Mouse (Mus musculus): ENCODE data around the gene Timp3. TPM values are rescaled to one million over a fixed set of nuclear protein-coding genes. Genes with fewer than 3 reads are reported as not detected.

Gene Timp3
- total RNA-seq, 1 experiment: 28.8 TPM

DNA sequence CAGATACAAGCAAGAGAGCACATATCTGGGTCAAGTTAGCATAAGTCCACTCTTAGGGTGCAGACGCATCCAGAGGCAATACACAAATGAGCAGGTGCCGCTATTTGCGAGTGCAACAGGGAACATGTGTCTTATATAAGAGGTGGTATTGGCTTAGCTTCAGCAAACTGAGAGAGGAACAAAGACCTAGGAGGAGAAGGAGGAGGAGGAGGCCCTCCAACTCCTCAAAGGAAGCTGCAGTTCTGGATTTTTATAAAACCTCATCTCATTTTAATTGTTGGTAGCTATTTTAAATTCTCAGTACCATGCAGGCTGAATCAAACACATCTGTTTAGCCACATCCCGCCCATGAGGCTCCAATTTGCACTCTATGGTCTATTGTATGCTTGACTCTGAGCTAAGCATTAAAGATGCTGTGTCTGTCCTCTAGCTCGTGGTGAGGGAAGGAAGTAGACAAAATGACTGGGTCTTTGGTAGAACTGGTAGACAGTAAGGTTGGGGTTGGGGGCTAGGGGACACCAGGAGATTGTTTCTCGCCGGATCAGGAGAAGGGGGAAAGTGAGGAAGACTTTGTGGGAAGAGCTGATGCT, 20.5 kb upstream of the Timp3 start:
- H3K36me3 ChIP-seq (ENCODE audit: control insufficient read depth, insufficient read depth, low read length, poor library complexity, severe bottlenecking): no peaks in the 10 kb centered on the region
- TF ChIP-seq MAFK (IDR thresholded peaks at IDR 0.05; ENCODE audit: insufficient read depth, low read depth, low read length) (no peak), CHD2 (IDR thresholded peaks at IDR 0.05; ENCODE audit: low read depth, low read length) (no peak), HCFC1 (IDR thresholded peaks at IDR 0.05; ENCODE audit: borderline replicate concordance, insufficient read depth, low read length) (no peak), ZC3H11A (IDR thresholded peaks at IDR 0.05; ENCODE audit: borderline replicate concordance, low read depth, low read length) (no peak), ZNF384 (IDR thresholded peaks at IDR 0.05; ENCODE audit: low read depth, low read length) (no peak)
- H3K27ac ChIP-seq (ENCODE audit: insufficient read depth, low read depth, low read length, poor library complexity, severe bottlenecking): no peak overlapping the region
- no peaks in the 10 kb centered on the region for H3K4me1 ChIP-seq (ENCODE audit: control insufficient read depth in 2 of 2, insufficient read depth in 2 of 2, low read length in 2 of 2, poor library complexity in 1 of 2)
- no peak for DNase-seq (ENCODE audit: low read depth, low spot score)
- in situ Hi-C loops (cut with MboI; ENCODE audit: low sequenced_read_pairs in 2 of 2, unreplicated experiment in 2 of 2): no loop called here
- no peak overlapping the region for H3K4me3 ChIP-seq (ENCODE audit: insufficient read depth in 1 of 2, low read depth in 1 of 2, low read length in 2 of 2, poor library complexity in 1 of 2, severe bottlenecking in 1 of 2)
- no peak overlapping the region for H3K9ac ChIP-seq (ENCODE audit: insufficient read depth, low read depth, low read length, poor library complexity, severe bottlenecking)
- no peaks in the 10 kb centered on the region for H3K9me3 ChIP-seq (ENCODE audit: control insufficient read depth, insufficient read depth, low read depth, low read length)

DNA sequence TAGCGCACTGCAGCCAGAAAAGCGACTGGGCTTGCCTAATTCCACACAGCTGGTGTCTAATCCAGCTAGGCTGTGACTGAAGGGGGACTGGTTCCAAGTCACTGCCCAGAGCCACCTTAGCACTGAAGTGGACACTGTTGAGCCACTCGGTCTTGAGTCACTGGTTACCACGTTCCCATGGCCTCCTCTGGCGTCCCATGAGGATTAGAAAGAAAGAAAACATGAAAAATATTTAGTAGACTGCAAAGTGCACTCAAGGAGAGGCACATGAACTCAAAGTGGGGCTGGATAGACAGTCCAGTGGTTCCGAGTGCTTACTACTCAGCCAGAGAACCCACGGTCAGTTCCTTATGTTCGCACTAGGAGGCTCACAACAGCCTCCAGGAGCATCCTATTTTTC, 18.9 kb upstream of the Timp3 start:
- H3K9me3 ChIP-seq (ENCODE audit: control insufficient read depth, insufficient read depth, low read depth, low read length): no peaks in the 10 kb centered on the region
- no peaks in the 10 kb centered on the region for H3K4me1 ChIP-seq (ENCODE audit: control insufficient read depth in 2 of 2, insufficient read depth in 2 of 2, low read length in 2 of 2, poor library complexity in 1 of 2)
- no peak overlapping the region for H3K27ac ChIP-seq (ENCODE audit: insufficient read depth, low read depth, low read length, poor library complexity, severe bottlenecking)
- in situ Hi-C loops (cut with MboI; ENCODE audit: low sequenced_read_pairs in 2 of 2, unreplicated experiment in 2 of 2): no loop called here
- DNase-seq (ENCODE audit: low read depth, low spot score): no peak
- H3K36me3 ChIP-seq (ENCODE audit: control insufficient read depth, insufficient read depth, low read length, poor library complexity, severe bottlenecking): no peaks in the 10 kb centered on the region
- TF ChIP-seq MAFK (IDR thresholded peaks at IDR 0.05; ENCODE audit: insufficient read depth, low read depth, low read length) (no peak), HCFC1 (IDR thresholded peaks at IDR 0.05; ENCODE audit: borderline replicate concordance, insufficient read depth, low read length) (no peak), ZC3H11A (IDR thresholded peaks at IDR 0.05; ENCODE audit: borderline replicate concordance, low read depth, low read length) (no peak), ZNF384 (IDR thresholded peaks at IDR 0.05; ENCODE audit: low read depth, low read length) (no peak), CHD2 (IDR thresholded peaks at IDR 0.05; ENCODE audit: low read depth, low read length) (no peak)
- no peak overlapping the region for H3K9ac ChIP-seq (ENCODE audit: insufficient read depth, low read depth, low read length, poor library complexity, severe bottlenecking)
- no peak overlapping the region for H3K4me3 ChIP-seq (ENCODE audit: insufficient read depth in 1 of 2, low read depth in 1 of 2, low read length in 2 of 2, poor library complexity in 1 of 2, severe bottlenecking in 1 of 2)

- Histone ChIP-seq H3K27ac (ENCODE audit: insufficient read depth, low read depth, low read length, poor library complexity, severe bottlenecking) (no peak overlapping the region), H3K4me1 (ENCODE audit: control insufficient read depth in 2 of 2, insufficient read depth in 2 of 2, low read length in 2 of 2, poor library complexity in 1 of 2) (no peaks in the 10 kb centered on the region), H3K4me3 (ENCODE audit: insufficient read depth in 1 of 2, low read depth in 1 of 2, low read length in 2 of 2, poor library complexity in 1 of 2, severe bottlenecking in 1 of 2) (no peak overlapping the region), H3K36me3 (ENCODE audit: control insufficient read depth, insufficient read depth, low read length, poor library complexity, severe bottlenecking) (no peaks in the 10 kb centered on the region), H3K9me3 (ENCODE audit: control insufficient read depth, insufficient read depth, low read depth, low read length) (no peaks in the 10 kb centered on the region), H3K9ac (ENCODE audit: insufficient read depth, low read depth, low read length, poor library complexity, severe bottlenecking) (no peak overlapping the region)
- DNase-seq (ENCODE audit: low read depth, low spot score): no peak
- no peak for TF ChIP-seq CHD2 (IDR thresholded peaks at IDR 0.05; ENCODE audit: low read depth, low read length)
- no peak for TF ChIP-seq ZC3H11A (IDR thresholded peaks at IDR 0.05; ENCODE audit: borderline replicate concordance, low read depth, low read length)
- no peak for TF ChIP-seq MAFK (IDR thresholded peaks at IDR 0.05; ENCODE audit: insufficient read depth, low read depth, low read length)
- TF ChIP-seq ZNF384 (IDR thresholded peaks at IDR 0.05; ENCODE audit: low read depth, low read length): no peak
- no peak for TF ChIP-seq HCFC1 (IDR thresholded peaks at IDR 0.05; ENCODE audit: borderline replicate concordance, insufficient read depth, low read length)
- in situ Hi-C loops (cut with MboI; ENCODE audit: low sequenced_read_pairs in 2 of 2, unreplicated experiment in 2 of 2): no loop called here
Observed at GRCm38 (mm10) chr10:86286508-86286907, 13.7 kb upstream of the Timp3 start.

- no peak overlapping the region for H3K27ac ChIP-seq (ENCODE audit: insufficient read depth, low read depth, low read length, poor library complexity, severe bottlenecking)
- H3K4me1 ChIP-seq (ENCODE audit: control insufficient read depth in 2 of 2, insufficient read depth in 2 of 2, low read length in 2 of 2, poor library complexity in 1 of 2): peaks cover 0 to 3% of the 10 kb centered on the region in 2 experiments; a peak in 1 of 4 replicates
- H3K4me3 ChIP-seq (ENCODE audit: insufficient read depth in 1 of 2, low read depth in 1 of 2, low read length in 2 of 2, poor library complexity in 1 of 2, severe bottlenecking in 1 of 2): no peak overlapping the region
- TF ChIP-seq MAFK (IDR thresholded peaks at IDR 0.05; ENCODE audit: insufficient read depth, low read depth, low read length): no peak
- TF ChIP-seq ZNF384 (IDR thresholded peaks at IDR 0.05; ENCODE audit: low read depth, low read length): no peak
- TF ChIP-seq ZC3H11A (IDR thresholded peaks at IDR 0.05; ENCODE audit: borderline replicate concordance, low read depth, low read length): no peak
- no peak for TF ChIP-seq HCFC1 (IDR thresholded peaks at IDR 0.05; ENCODE audit: borderline replicate concordance, insufficient read depth, low read length)
- TF ChIP-seq CHD2 (IDR thresholded peaks at IDR 0.05; ENCODE audit: low read depth, low read length): no peak
- H3K36me3 ChIP-seq (ENCODE audit: control insufficient read depth, insufficient read depth, low read length, poor library complexity, severe bottlenecking): no peaks in the 10 kb centered on the region
- DNase-seq (ENCODE audit: low read depth, low spot score): no peak
- no peaks in the 10 kb centered on the region for H3K9me3 ChIP-seq (ENCODE audit: control insufficient read depth, insufficient read depth, low read depth, low read length)
- in situ Hi-C loops (cut with MboI; ENCODE audit: low sequenced_read_pairs in 2 of 2, unreplicated experiment in 2 of 2): no loop called here
- H3K9ac ChIP-seq (ENCODE audit: insufficient read depth, low read depth, low read length, poor library complexity, severe bottlenecking): no peak overlapping the region
Observed at GRCm38 (mm10) chr10:86290109-86290771, 9.9 kb upstream of the Timp3 start.
